Mouse (Mus musculus) midbrain, embryonic 10.5 days (tissue): ENCODE measurements around the gene Cd52. TPM values are rescaled to one million over a fixed set of nuclear protein-coding genes. Genes with fewer than 3 reads are reported as not detected.
"Not testable (repeated sequence)": the region's sequence is repeated elsewhere in the genome, so short reads cannot be mapped to it uniquely, and the experiment has no call there.

Experiments used
- DNase-seq: peaks from one replicate; pipeline ENCODE4 v3.0.0-alpha.2; 2017; ENCODE audit warnings: low spot score
- H3K27ac ChIP-seq: fragments of 300-500 bp; sonication (generic); replicated peaks from 2 replicates; pipeline ENCODE4 v1.5.1; 2016; ENCODE audit warnings: mild to moderate bottlenecking
- H3K27me3 ChIP-seq: fragments of 300-500 bp; sonication (generic); 2 replicates; pipeline ENCODE4 v1.6.1; 2016; ENCODE audit warnings: low read depth, mild to moderate bottlenecking; ENCODE audit not compliant: poor library complexity, severe bottlenecking
- H3K36me3 ChIP-seq: fragments of 300-500 bp; sonication (generic); 2 replicates; pipeline ENCODE4 v1.6.1; 2016; ENCODE audit warnings: mild to moderate bottlenecking, moderate library complexity
- H3K4me1 ChIP-seq: fragments of 300-500 bp; sonication (generic); 2 replicates; pipeline ENCODE4 v1.6.1; 2016
- H3K4me3 ChIP-seq: fragments of 300-500 bp; sonication (generic); 2 replicates; pipeline ENCODE4 v1.5.1; 2016; ENCODE audit warnings: mild to moderate bottlenecking, moderate library complexity
- H3K9me3 ChIP-seq: fragments of 300-500 bp; sonication (generic); replicated peaks from 2 replicates; pipeline ENCODE4 v1.6.1; 2016; ENCODE audit warnings: mild to moderate bottlenecking
- WGBS: fragments of 180-500 bp; shearing (Covaris S2); methylation state at CpG from one replicate; pipeline ENCODE4 v1.1.7; 2016; 5-methylcytosine and 5-hydroxymethylcytosine counted together
- polyA plus RNA-seq: library from polyadenylated mRNA; unstranded; fragments of >200 nt; fragmentation: Nextera tagmentation; extraction: Ambion mirVana; gene quantifications from 2 replicates; pipeline ENCODE4 v1.2.1, GENCODE M21; 2016

Cd52 gene
- 5.1 TPM in 2 replicates for polyA plus RNA-seq

DNA sequence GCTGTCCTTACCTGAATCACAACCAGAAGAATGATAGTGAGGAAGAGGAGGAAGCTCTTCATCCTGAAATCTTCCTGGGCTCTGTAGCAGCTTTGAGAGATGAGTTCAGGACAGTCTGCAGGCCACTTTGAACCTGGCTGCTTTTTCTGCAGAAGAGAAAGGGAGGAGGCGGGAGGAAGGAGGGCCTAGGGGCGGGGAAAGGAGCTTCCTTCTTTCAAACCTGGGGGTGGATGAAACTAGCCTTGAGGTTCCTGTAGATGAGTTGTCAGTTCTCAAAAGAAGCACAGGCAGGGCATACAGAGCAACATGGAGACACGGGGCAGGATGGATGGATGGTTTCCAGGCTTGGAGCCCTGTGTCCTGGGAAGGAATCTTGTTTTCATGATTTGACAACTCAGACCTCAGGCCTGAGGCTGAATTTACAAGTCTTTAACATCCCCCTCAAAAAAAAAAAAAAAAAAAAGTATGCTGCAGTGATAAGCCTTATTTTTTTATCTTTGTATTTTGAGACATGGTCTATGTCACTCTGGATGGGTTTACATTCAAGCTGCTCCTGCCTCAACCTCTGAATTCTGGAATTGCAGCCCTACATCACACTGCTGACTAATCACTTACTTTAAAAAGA, at the start of gene Cd52:
Gene Cd52, minus strand, starts transcription at position 160 of the 625 bp plus-strand sequence.
- Histone ChIP-seq H3K36me3 (no peaks in the 10 kb centered on the region), H3K4me1 (no peaks in the 10 kb centered on the region), H3K27me3 (no peaks in the 10 kb centered on the region), H3K27ac (no peak within 1 kb of the TSS), H3K9me3 (no peaks in the 10 kb centered on the region), H3K4me3 (no peak within 1 kb of the TSS)
- no peak for DNase-seq
- 54% methylated on average over 3 of the region's 3 CpGs for WGBS

DNA sequence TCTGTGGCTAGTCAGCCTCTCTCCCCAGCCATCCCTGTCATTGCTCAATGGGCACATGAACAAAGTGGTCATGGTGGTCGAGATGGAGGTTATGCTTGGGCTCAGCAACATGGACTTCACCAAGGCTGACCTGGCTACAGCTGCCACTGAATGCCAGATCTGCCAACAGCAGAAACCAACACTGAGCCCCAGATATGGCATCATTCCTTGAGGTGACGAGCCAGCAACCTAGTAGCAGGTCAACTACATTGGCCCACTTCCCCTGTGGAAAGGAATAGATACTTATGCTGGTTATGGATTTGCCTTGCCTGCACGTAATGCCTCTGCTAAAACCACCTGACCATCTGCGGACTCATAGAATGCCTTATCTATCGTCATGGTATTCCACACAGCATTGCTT, 49.4 kb upstream of the Cd52 start:
- H3K27ac ChIP-seq, DNase-seq, H3K4me1 ChIP-seq, H3K4me3 ChIP-seq, H3K9me3 ChIP-seq, H3K27me3 ChIP-seq: not testable (repeated sequence)
- H3K36me3 ChIP-seq: peaks cover 70% of the 10 kb centered on the region
- WGBS: 93% methylated on average over 5 of the region's 5 CpGs

DNA sequence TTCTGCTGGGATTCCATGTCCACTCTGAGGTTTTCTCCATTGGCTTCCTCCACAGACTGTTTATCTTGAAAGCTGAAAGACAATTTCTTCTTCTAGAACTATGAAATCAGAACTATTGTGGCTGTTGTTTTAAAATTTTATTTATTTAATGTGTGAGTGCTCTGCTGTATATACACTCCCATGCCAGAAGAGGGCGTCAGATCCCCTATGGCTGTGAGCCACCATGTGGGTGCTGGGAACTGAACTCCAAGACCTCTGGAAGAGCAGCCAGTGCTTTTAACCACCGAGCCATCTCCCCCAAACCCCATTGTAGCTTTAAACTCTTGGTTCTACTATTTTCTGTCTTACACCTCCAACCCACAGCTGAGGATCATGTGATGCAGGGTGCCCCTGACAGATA, 44.0 kb upstream of the Cd52 start:
- no peaks in the 10 kb centered on the region for H3K27me3 ChIP-seq
- H3K4me3 ChIP-seq: no peak overlapping the region
- H3K9me3 ChIP-seq: no peaks in the 10 kb centered on the region
- no peaks in the 10 kb centered on the region for H3K4me1 ChIP-seq
- 82% methylated on average over 2 of the region's 2 CpGs for WGBS
- no peak for DNase-seq
- H3K27ac ChIP-seq: no peak overlapping the region
- peaks cover 41% of the 10 kb centered on the region for H3K36me3 ChIP-seq

DNA sequence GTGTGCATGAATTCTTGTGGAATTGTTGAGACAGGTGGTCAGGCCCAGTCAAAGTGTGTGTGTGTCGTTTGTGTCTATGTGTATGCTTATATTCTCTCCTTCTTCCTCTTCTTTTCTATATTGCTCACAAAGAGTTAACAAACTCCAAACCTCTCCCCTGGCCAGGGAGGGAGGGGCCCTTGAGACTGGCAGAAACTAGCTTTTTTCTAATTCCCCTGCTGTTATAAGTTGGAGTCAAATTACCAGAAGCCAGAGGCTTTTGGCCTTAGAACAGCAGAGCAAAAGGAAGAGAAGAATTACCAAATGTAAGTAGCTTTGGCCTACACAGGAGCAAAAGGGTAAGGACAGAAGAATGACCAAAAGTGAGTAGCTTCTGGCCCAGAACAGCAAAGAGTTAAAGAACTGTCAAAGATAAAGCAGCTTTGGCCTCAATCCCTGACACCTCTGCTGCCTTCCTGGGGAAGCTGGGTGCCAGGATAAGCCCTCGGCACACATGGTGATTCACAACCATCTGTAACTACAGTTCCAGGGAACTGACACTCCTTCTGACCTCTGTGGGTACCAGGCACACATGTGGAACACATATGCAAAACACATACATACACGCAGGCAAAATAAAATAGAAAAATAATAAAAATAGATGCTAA, 41.5 kb upstream of the Cd52 start:
- Histone ChIP-seq H3K4me1 (no peaks in the 10 kb centered on the region), H3K9me3 (no peaks in the 10 kb centered on the region), H3K27me3 (no peaks in the 10 kb centered on the region), H3K36me3 (peaks cover 45% of the 10 kb centered on the region), H3K4me3 (no peak overlapping the region), H3K27ac (no peak overlapping the region)
- 73% methylated on average over 3 of the region's 3 CpGs for WGBS
- no peak for DNase-seq

- DNase-seq: no peak
- no peak overlapping the region for H3K4me3 ChIP-seq
- H3K9me3 ChIP-seq: no peaks in the 10 kb centered on the region
- peaks cover 41% of the 10 kb centered on the region for H3K36me3 ChIP-seq
- H3K27ac ChIP-seq: no peak overlapping the region
- WGBS: 85% methylated on average over 8 of the region's 8 CpGs
- no peaks in the 10 kb centered on the region for H3K27me3 ChIP-seq
- peaks cover 20% of the 10 kb centered on the region for H3K4me1 ChIP-seq
Observed at GRCm38 (mm10) chr4:134132519-134133095, 37.7 kb upstream of the Cd52 start.

GRCm38 (mm10) chr4:134132117-134132516, 37.2 kb upstream of the Cd52 start:
- H3K4me3 ChIP-seq: no peak overlapping the region
- no peaks in the 10 kb centered on the region for H3K27me3 ChIP-seq
- 88% methylated on average over 3 of the region's 3 CpGs for WGBS
- peaks cover 36% of the 10 kb centered on the region for H3K36me3 ChIP-seq
- H3K27ac ChIP-seq: no peak overlapping the region
- peaks cover 25% of the 10 kb centered on the region for H3K4me1 ChIP-seq
- no peaks in the 10 kb centered on the region for H3K9me3 ChIP-seq
- no peak for DNase-seq

DNA sequence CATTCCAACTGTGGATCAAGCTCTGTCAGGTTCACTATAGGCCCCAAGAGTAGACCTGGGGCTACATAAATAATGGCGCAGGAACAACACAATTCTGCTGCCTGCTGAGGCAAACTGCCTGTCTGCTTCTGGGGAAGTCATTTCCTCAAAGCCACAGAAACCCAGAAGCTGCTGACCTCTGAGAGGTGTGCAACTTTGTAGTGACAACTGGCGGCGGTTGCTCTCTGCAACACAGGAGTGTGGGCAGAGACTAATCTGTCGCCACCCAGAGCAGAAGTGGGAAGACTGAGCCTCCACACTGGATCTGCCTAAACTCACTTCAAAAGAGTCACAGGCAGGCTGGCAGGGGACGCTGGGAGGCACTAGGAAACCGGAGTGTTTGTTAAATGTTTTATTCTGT, 34.6 kb upstream of the Cd52 start:
- H3K27ac ChIP-seq: no peak overlapping the region
- peaks cover 38% of the 10 kb centered on the region for H3K36me3 ChIP-seq
- DNase-seq: no peak
- no peaks in the 10 kb centered on the region for H3K27me3 ChIP-seq
- H3K4me3 ChIP-seq: peak overlapping the region; percentile 84
- WGBS: 56% methylated on average over 6 of the region's 6 CpGs
- peaks cover 34% of the 10 kb centered on the region for H3K4me1 ChIP-seq
- H3K9me3 ChIP-seq: no peaks in the 10 kb centered on the region

GRCm38 (mm10) chr4:134128983-134129362, 34.1 kb upstream of the Cd52 start:
- Histone ChIP-seq H3K9me3 (no peaks in the 10 kb centered on the region), H3K4me3 (peak overlapping the region; percentile 84), H3K4me1 (peaks cover 39% of the 10 kb centered on the region), H3K27ac (peak overlapping the region; percentile 90), H3K27me3 (no peaks in the 10 kb centered on the region), H3K36me3 (peaks cover 38% of the 10 kb centered on the region)
- 4% methylated on average over 14 of the region's 14 CpGs for WGBS
- no peak for DNase-seq

DNA sequence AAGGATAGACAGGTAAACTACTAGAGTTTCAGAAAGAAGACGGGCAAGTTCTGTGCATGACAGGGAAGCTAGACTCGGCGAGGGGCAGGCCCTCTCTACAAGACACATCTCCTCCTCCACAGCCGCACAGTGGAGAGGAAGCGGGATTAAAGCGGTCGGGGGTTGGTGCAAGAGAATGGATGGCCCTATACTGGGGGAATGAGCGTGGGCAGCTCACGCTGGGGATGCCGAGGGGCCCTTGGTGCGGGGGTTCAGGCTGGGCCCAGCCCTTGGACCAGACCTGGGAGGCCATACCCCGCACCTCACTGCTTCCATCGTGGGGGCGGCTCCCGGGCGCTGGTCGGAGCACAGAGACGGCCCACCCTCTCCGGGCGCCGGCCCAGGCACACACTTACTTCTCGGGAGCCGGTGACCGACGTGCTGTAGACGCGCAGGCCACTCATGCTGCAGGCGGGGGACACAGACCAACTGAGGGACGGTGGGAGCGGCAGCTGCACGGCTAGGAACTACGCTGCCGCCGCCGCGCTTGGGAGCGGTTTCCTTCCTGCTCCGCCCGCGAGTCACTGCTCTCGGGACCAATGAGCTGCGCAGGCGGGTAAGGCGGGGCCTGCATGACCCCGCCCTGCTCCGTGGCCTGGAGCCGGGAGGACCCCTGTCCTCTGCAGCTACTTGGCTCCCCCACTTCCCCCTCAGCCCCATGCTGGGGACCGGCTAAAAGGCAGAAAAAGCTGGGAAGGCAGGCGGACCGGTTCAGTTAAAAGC, 33.5 kb upstream of the Cd52 start, which contains the start of gene Sh3bgrl3:
Gene Sh3bgrl3, minus strand, starts transcription at position 569 of the 762 bp plus-strand sequence.
- WGBS: under 1% methylated on average over 50 of the region's 50 CpGs
- Histone ChIP-seq H3K9me3 (no peaks in the 10 kb centered on the region), H3K4me1 (peaks cover 42% of the 10 kb centered on the region), H3K27me3 (no peaks in the 10 kb centered on the region), H3K27ac (peak within 1 kb of the TSS; percentile 90), H3K36me3 (peaks cover 35% of the 10 kb centered on the region), H3K4me3 (peak within 1 kb of the TSS; percentile 84)
- DNase-seq: peak; percentile 88

- no peak for DNase-seq
- Histone ChIP-seq H3K27me3 (no peaks in the 10 kb centered on the region), H3K27ac (peak overlapping the region; percentile 90), H3K9me3 (no peaks in the 10 kb centered on the region), H3K36me3 (peaks cover 30% of the 10 kb centered on the region), H3K4me3 (peak overlapping the region; percentile 84), H3K4me1 (peaks cover 42% of the 10 kb centered on the region)
- 61% methylated on average over 8 of the region's 8 CpGs for WGBS
Observed at GRCm38 (mm10) chr4:134127793-134128192, 32.9 kb upstream of the Cd52 start.

- Histone ChIP-seq H3K4me3 (peak overlapping the region; percentile 84; the same call in 1 of the 2 replicates), H3K9me3 (no peaks in the 10 kb centered on the region), H3K4me1 (peaks cover 42% of the 10 kb centered on the region), H3K27ac (no peak overlapping the region), H3K27me3 (no peaks in the 10 kb centered on the region), H3K36me3 (peaks cover 24% of the 10 kb centered on the region)
- no peak for DNase-seq
- WGBS: 85% methylated on average over 7 of the region's 7 CpGs
Observed at GRCm38 (mm10) chr4:134127121-134127455, 32.2 kb upstream of the Cd52 start.

DNA sequence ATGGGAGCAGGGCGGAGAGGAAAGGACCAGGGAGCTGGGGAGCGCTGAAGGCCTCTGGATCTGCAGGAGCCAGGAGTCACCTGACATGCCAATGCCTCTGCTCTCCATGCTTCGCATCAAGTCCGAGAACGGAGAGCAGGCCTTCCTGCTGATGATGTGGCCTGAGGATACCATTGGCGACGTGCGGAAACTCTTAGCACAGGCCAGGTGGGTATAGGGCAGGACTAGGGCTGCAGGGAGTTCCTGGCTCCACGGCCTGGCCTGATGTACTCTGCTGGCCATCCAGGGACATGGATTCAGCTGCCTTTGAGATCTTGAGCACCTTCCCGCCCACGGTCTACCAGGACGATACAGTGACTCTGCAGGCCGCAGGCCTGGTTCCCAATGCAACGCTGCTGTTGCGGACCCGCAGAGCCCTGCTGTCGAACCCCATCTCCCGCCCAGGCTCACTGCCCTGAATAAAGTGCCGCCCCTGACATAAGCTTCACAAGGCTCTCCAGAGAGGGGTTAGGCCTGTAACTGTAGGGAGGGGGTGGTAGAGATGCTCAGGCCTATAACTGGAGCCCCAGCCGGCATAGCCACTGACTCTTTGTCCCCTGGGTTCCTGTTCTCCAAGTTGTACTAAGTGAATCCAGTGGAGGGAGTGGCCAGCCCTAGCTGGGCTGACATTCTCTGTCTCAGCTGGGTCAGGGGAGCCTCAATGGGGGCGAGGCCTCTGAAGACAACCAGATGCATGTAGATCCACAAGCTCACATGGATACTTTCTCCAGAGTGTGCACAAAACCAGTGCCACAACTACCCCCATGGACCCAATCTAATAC, 31.6 kb upstream of the Cd52 start:
- Histone ChIP-seq H3K4me1 (peaks cover 44% of the 10 kb centered on the region), H3K36me3 (peaks cover 20% of the 10 kb centered on the region), H3K9me3 (no peaks in the 10 kb centered on the region), H3K27ac (no peak overlapping the region), H3K27me3 (no peaks in the 10 kb centered on the region), H3K4me3 (0 out of 2 replicates have a peak overlapping the region, but pooled peaks have one; percentile 84)
- whole genome bisulfite sequencing: 90% methylated on average over 21 of the region's 21 CpGs
- no peak for DNase-seq
